Mouse (Mus musculus) T-helper 17 cell (primary cell): ENCODE results near the gene Gba2.
"Not testable (repeated sequence)": the region's sequence is repeated elsewhere in the genome, so short reads cannot be mapped to it uniquely, and the experiment has no call there.

Experiments used
- in situ Hi-C, 2 experiments: fragments of 300-600 bp; cut with MboI, MseI; formaldehyde crosslinking; loops; 1 replicate in 1 of 2; 2 replicates in 1 of 2; pipeline ENCODE4 v1.15.1; 2025; ENCODE audit warnings: high pct_unique_total_duplicates in 2 of 2

Gene Gba2

GRCm38 (mm10) chr4:43558028-43558630, 20.5 kb downstream of the Gba2 start:
- in situ Hi-C loops: no loop called here

- in situ Hi-C loops: no loop called here
Observed at GRCm38 (mm10) chr4:43555926-43556325, 22.7 kb downstream of the Gba2 start.

GRCm38 (mm10) chr4:43553891-43554290, 24.8 kb downstream of the Gba2 start:
- in situ Hi-C loops: no loop called here

GRCm38 (mm10) chr4:43552437-43552836, 26.2 kb downstream of the Gba2 start:
- in situ Hi-C loops: no loop called here

GRCm38 (mm10) chr4:43551854-43552253, 26.8 kb downstream of the Gba2 start:
- in situ Hi-C loops: not testable (repeated sequence)

GRCm38 (mm10) chr4:43549055-43549454, 29.6 kb downstream of the Gba2 start:
- in situ Hi-C loops: no loop called here

- in situ Hi-C loops: no loop called here
Observed at GRCm38 (mm10) chr4:43547160-43547559, 31.5 kb downstream of the Gba2 start.

GRCm38 (mm10) chr4:43546375-43547047, 32.2 kb downstream of the Gba2 start:
- in situ Hi-C loops: no loop called here

GRCm38 (mm10) chr4:43542044-43542443, 36.6 kb downstream of the Gba2 start:
- in situ Hi-C loops: no loop called here

GRCm38 (mm10) chr4:43536031-43536430, 42.6 kb downstream of the Gba2 start:
- in situ Hi-C loops: no loop called here

GRCm38 (mm10) chr4:43535628-43536027, 43.0 kb downstream of the Gba2 start:
- in situ Hi-C loops: no loop called here

GRCm38 (mm10) chr4:43533270-43533669, 45.4 kb downstream of the Gba2 start:
- in situ Hi-C loops: no loop called here

- in situ Hi-C loops: no loop called here
Observed at GRCm38 (mm10) chr4:43530581-43530980, 48.1 kb downstream of the Gba2 start.

- in situ Hi-C loops: no loop called here
Observed at GRCm38 (mm10) chr4:43530081-43530501, 48.6 kb downstream of the Gba2 start.

- in situ Hi-C loops: loop anchor here (5.0 to 10.0 kb wide), 2 partner anchors 91 to 336 kb away; no protein-coding TSS in a partner anchor
Observed at GRCm38 (mm10) chr4:43528487-43528886, 50.2 kb downstream of the Gba2 start.

- in situ Hi-C loops: loop anchor here (5.0 to 10.0 kb wide), 2 partner anchors 91 to 337 kb away; no protein-coding TSS in a partner anchor
Observed at GRCm38 (mm10) chr4:43527880-43528279, 50.8 kb downstream of the Gba2 start.

GRCm38 (mm10) chr4:43519956-43520355, 58.7 kb downstream of the Gba2 start:
- in situ Hi-C loops: loop anchor here in 1 of 2 experiments (10.0 kb wide), 1 partner anchor 345 kb away; no protein-coding TSS in a partner anchor

- in situ Hi-C loops: no loop called here
Observed at GRCm38 (mm10) chr4:43519551-43519950, 59.1 kb downstream of the Gba2 start.
